Mouse (Mus musculus): Measurements from ENCODE around the gene Cd109. TPM values are rescaled to one million over a fixed set of nuclear protein-coding genes. Genes with fewer than 3 reads are reported as not detected.

Cd109 gene
- under 1 TPM; 0.28 to 0.81 TPM for total RNA-seq (2021)
- long read RNA-seq, experiment 1, full-length matches to known transcripts, result 1 of 2 reads
- long read RNA-seq, experiment 1, partial matches to known transcripts, result 1 of 2 reads
- long read RNA-seq, experiment 1, other reads (novel, unspliced or antisense), result 0 of 2 reads
- long read RNA-seq, experiment 2, full-length matches to known transcripts, result 1 of 1 reads
- long read RNA-seq, experiment 2, partial matches to known transcripts, result 0 of 1 reads
- long read RNA-seq, experiment 2, other reads (novel, unspliced or antisense), result 0 of 1 reads

DNA sequence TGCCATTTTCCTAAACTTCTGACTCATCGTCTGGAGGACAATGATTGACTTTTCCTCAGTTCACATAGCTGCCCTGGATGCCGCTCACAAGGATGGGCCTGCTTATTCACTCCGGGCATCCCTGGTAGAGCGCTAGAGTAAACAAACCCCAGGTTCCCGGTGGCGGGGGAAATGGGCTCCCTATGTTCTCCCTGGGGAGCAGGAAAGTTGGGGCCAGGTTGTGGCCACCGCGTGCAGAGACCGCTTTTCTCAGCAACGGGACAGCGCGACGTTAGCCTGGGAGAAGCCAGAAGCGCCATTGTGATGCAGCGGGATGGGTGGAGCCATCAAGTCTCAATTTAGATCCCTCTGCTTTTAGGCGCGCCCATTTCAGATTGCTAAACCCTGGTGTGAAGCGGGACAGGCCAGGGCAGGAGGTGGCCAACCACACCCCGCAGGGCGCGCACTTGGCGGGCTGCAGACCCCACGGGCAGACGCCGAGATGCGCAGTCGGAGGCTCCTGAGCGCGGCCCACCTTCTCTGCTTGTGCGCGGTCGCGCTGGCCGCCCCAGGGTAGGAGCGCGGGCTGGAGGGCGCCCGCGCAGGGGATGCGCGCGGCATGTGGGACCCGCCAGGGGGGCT is at the start of gene Cd109:
Gene Cd109, plus strand, starts transcription at position 146 of the 621 bp plus-strand sequence.
- Histone ChIP-seq H3K4me3 (peak within 1 kb of the TSS; percentile 74), H3K27ac (peak within 1 kb of the TSS; percentile 52)
- intact Hi-C loops (cut with DNase I), result no loop called here
- no peak for TF ChIP-seq CTCF (IDR thresholded peaks at IDR 0.05)
- peak; percentile 57 for DNase-seq

GRCm38 (mm10) chr9:78569934-78570333 is 45.4 kb upstream of the Cd109 start:
- intact Hi-C loops (cut with DNase I), result no loop called here
- no peak overlapping the region for H3K27ac ChIP-seq
- no peak for TF ChIP-seq CTCF (IDR thresholded peaks at IDR 0.05)
- DNase-seq, result no peak
- no peak overlapping the region for H3K4me3 ChIP-seq

DNA sequence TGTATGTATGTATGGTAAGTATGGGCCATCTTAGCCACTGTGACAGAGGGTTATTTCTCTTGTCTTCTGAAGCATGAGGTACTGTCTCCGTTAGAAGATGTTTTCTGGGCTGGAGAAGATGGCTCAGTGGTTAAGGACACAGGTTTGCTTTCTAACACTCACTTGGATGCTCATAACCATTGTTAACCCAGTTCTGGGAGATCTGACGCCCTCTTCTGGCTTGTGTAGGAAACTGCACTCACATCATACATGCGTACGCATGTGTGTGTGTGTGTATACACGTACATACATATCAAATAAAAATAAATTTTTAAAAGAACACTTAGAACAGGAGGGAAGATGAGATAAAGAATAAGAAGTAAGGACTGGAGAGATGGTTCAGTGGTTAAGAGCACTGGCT is 38.9 kb upstream of the Cd109 start:
- Histone ChIP-seq H3K27ac (no peak overlapping the region), H3K4me3 (no peak overlapping the region)
- intact Hi-C loops (cut with DNase I), result no loop called here
- no peak for TF ChIP-seq CTCF (IDR thresholded peaks at IDR 0.05)
- no peak for DNase-seq

DNA sequence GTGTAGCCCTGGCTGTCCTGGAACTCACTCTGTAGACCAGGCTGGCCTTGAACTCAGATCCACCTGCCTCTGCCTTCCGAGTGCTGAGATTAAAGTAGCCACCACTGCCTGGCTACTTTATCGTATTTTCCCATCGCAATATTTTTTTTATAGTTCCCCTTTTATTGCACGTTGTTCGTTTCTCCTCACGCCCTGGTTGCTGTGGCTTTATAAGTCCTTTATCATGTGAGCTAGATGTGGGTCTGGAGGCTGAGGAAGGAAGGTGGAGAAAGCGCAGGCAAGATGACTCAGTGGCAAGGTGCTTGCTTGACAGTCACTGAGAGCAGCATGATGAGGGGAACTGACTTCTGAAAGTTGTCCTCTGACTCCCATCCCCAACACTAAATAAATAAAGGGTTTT is 36.5 kb upstream of the Cd109 start:
- H3K27ac ChIP-seq, result no peak overlapping the region
- no peak for TF ChIP-seq CTCF (IDR thresholded peaks at IDR 0.05)
- intact Hi-C loops (cut with DNase I), result no loop called here
- no peak overlapping the region for H3K4me3 ChIP-seq
- no peak for DNase-seq

GRCm38 (mm10) chr9:78579644-78580396 is 35.5 kb upstream of the Cd109 start:
- no peak for TF ChIP-seq CTCF (IDR thresholded peaks at IDR 0.05)
- DNase-seq, result no peak

DNA sequence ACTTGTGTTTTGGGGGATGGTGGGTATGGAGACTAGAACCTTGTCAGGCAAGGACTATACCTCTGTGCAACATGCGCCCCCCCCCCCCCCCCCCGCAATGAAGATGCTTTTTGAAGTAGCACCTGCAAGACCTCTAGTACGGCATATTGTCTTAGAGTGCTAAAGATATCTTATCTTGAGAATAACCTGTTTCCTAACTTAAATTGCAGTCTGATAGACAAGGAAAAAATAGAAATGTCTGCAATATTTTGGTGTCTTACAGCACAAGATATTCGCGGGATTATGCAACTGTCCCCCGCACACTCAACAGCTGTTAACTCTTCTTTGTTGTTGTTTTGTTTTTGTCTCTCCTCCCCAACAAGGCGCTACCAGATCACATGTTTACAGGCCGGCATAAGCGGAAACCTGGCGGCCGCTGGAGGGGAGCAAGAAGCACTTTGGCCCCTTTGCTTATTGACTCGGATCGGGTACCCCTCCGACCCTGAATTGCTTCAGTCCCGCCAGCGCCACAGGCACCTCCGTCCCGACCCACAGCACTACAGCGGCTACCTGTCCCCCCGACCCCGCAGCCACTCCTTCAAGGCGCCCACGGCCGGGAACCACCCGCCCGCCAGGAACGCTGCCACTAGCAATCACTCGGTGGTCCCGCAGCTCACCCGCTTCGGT is 28.0 kb upstream of the Cd109 start:
- DNase-seq, result no peak

More at GRCm38 (mm10) chr9:78579644-78580396, 35.5 kb upstream of the Cd109 start:
- H3K4me3 ChIP-seq, result no peak overlapping the region
- H3K27ac ChIP-seq, result no peak overlapping the region
- intact Hi-C loops (cut with DNase I), result no loop called here

DNA sequence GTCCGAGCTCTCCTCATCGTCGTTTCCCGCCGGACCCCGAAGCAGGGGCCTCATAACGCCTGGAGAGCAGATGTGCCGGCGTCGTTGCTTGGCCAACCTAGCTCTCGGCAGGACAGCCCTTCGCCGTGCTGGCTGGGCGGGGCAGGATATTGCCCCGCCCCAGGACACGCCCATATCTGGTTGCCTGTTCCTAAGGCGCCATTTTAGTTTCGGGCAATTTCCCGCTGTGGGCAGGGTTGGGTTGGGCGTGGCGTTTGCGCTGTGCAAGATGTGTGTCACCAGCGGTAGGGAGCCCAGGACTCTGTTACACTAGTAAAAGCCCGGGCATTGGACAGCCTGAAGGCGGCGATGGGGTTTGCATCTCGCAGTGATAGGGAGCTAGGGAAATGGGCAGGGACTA is 27.4 kb upstream of the Cd109 start, which contains the start of gene Slc17a5:
Gene Slc17a5, minus strand, starts transcription at position 128 of the 400 bp plus-strand sequence.
- no peak for TF ChIP-seq CTCF (IDR thresholded peaks at IDR 0.05)
- H3K4me3 ChIP-seq, result peak within 1 kb of the TSS; percentile 86
- peak within 1 kb of the TSS; percentile 85 for H3K27ac ChIP-seq
- DNase-seq, result peak; percentile 94
- intact Hi-C loops (cut with DNase I), result no loop called here

More for the DNA sequence above, 28.0 kb upstream of the Cd109 start:
- no peak for TF ChIP-seq CTCF (IDR thresholded peaks at IDR 0.05)
- Histone ChIP-seq H3K27ac (peak overlapping the region; percentile 85), H3K4me3 (peak overlapping the region; percentile 86)
- intact Hi-C loops (cut with DNase I), result no loop called here

DNA sequence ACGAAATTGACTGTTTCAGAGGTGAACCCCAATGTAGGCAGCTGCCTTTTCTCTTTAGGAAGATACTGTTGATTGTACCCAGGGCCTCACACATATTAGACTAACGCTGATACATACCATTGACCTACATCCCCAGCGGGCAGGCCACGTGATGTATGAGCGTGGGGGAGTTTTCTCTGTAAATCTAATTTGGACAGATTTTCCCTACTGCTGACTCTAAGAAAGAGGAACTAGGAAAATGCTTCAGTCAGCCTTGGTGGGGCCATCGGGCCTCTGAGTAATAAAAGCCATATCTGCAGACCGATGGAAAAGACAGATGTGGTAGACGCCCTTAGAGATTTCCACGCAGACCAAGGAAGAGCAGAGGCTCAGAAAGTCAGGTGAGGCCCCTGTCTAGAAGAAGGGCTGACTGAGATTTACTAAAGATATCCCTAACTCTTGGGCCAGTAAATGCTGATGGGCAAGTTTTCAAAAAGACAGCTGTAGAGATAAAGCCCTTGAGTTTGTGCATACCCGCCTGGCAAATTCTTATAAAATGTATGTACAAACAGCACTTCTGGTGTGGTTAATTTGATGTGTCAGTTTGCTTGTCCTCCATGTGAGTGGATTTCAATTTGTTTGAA is 26.8 kb upstream of the Cd109 start:
- peak overlapping the region; percentile 86 for H3K4me3 ChIP-seq
- intact Hi-C loops (cut with DNase I), result no loop called here
- H3K27ac ChIP-seq, result peak overlapping the region; percentile 85
- TF ChIP-seq CTCF (IDR thresholded peaks at IDR 0.05), result no peak
- DNase-seq, result peak; percentile 30

DNA sequence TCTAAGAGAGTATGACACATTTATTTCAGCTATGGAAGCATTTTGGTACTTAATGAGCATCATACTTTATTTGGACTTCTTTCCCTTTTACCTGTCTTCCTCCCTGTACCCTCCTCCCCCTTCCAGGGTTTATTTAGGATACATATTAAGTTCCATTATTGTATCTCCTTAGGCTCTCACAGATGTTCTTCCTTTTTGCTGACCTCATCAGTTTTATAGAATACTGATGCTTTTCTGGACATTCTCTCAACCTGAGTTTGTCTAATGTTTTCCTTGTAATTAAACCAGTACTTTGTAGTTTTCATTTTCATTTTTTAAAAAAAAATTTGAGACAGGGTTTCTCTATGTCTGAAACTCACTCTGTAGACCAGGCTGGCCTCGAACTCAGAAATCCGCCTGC is 24.9 kb upstream of the Cd109 start:
- intact Hi-C loops (cut with DNase I), result no loop called here
- Histone ChIP-seq H3K4me3 (no peak overlapping the region), H3K27ac (no peak overlapping the region)
- no peak for TF ChIP-seq CTCF (IDR thresholded peaks at IDR 0.05)
- no peak for DNase-seq

DNA sequence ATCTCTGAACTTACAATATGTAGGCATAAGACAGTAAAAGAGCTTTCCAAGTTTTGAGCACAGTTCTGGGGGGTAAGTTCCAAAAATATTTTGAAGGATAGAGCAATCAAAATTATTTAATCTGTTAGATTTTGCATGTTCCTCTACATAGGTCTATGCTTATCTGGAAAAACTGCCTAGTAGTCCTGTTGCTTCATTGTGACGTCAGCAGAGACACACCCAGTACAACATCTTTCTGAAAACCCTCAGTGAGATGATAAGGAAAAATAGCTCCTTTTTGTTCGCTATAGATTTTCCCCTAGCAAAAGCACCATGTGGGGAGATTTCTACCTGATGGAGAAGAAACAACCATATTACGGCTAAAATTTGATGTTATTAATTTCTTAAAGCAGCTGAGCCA is 20.1 kb upstream of the Cd109 start:
- TF ChIP-seq CTCF (IDR thresholded peaks at IDR 0.05), result no peak
- no peak for DNase-seq

DNA sequence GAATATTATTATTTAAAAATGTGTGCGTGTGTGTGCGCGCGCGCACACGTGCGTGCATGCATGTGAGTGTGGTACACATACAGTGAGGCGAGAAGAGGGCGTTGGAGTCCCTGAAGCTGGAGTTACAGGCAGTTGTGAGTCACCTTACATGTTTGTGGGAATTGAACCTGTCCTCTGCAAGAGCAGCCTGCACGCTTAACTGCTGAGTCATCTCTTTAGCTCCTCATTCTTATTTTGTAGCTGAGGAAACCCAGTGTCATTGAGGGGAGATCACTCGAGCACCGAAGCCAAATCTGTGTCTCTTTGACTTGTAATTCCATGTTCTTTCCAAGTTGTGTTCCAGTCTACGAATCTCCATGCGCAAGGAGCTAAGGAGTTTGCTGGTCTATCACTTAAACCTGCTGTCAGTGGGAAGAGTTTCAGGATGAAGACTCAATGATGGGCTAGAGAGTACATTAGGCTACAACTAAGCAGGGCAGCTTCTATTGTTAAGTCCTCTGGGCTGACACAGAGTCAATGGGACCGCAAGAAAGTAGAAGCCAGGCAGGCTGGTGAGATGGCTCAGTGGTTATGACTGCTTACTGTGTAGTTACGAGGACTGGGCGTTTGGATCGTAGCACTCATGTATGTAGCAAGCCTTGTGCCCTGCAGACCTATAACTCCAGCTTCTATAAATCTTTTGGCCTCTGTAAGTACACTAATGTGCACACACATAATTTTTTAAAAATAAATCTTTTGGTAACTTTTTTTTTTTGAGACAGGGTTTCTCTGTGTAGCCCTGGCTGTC is 19.4 kb upstream of the Cd109 start:
- no peak for TF ChIP-seq CTCF (IDR thresholded peaks at IDR 0.05)
- H3K27ac ChIP-seq, result no peak overlapping the region
- intact Hi-C loops (cut with DNase I), result no loop called here
- H3K4me3 ChIP-seq, result no peak overlapping the region
- no peak for DNase-seq

More for the DNA sequence above, 20.1 kb upstream of the Cd109 start:
- Histone ChIP-seq H3K27ac (no peak overlapping the region), H3K4me3 (no peak overlapping the region)
- intact Hi-C loops (cut with DNase I), result no loop called here

Data from gastrocnemius, adult 2 months (tissue).